Mouse (Mus musculus): ENCODE data around the gene Gabpb1.

Gabpb1 gene

DNA sequence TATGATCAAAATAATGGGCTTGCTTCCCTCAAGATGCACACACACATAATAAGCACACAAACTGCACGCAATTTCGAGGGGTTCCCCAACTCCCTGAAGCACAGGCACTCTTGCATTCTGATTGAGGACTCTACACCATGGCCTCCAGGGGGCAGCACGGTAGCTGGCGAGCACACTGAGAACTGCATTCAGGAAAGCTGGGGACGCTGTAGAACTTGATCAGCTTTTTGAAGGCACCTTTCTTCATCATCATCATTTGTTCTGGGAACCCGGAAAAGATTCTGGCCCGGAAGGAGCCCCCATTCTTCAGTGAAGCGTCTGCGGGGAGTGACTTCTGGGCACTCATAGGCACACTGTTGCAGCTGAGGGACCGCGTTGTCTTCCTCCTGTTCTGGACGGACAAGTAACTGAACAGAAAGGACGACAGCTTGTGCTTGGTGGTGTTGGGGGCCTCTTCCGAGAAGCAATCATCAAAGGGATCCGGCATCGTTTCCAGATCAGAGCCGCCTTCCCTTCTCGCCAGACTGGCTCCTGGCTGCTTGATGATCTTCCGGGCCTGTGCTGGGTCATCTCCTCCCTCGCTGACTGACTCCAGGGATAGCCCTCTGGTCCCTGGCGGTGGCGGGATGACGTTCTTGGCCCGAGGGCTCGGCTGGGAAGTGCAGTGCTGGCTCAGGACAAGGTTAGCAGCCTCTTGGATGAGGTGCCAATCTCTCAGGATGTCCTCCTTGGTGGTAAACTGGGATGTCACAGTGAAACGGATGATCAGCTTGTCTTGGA, 82.1 kb downstream of the Gabpb1 start:
- no peak for DNase-seq (ENCODE audit: low spot score)

GRCm38 (mm10) chr2:126591304-126591703, 84.8 kb downstream of the Gabpb1 start:
- no peak for DNase-seq (ENCODE audit: low spot score)

GRCm38 (mm10) chr2:126587468-126587867, 88.7 kb downstream of the Gabpb1 start:
- no peak for DNase-seq (ENCODE audit: low spot score)

- DNase-seq (ENCODE audit: low spot score), result no peak
Measured at GRCm38 (mm10) chr2:126584621-126585369, 91.3 kb downstream of the Gabpb1 start.

GRCm38 (mm10) chr2:126583960-126584359, 92.2 kb downstream of the Gabpb1 start:
- no peak for DNase-seq (ENCODE audit: low spot score)

GRCm38 (mm10) chr2:126579282-126579681, 96.9 kb downstream of the Gabpb1 start:
- DNase-seq (ENCODE audit: low spot score), result no peak

Measured in urinary bladder, postnatal 10 days (tissue).